Mouse (Mus musculus) embryo, embryonic 10.5 days (tissue): ENCODE results near the gene Zfp451.
"Not testable (repeated sequence)": the region's sequence is repeated elsewhere in the genome, so short reads cannot be mapped to it uniquely, and the experiment has no call there.

Experiments used
- DNase-seq: peaks from one replicate; pipeline ENCODE4 v3.0.0-alpha.2; 2015; ENCODE audit warnings: low spot score

Gene Zfp451

GRCm38 (mm10) chr1:33813868-33814794 is at the start of gene Zfp451:
Gene Zfp451, minus strand, starts transcription at chr1:33814595.
- DNase-seq = peak; percentile 95

- DNase-seq = no peak
These were observed 32.4 kb upstream of the Zfp451 start for GRCm38 (mm10) chr1:33846807-33847206.

GRCm38 (mm10) chr1:33843823-33844222 is 29.4 kb upstream of the Zfp451 start:
- no peak for DNase-seq

- DNase-seq = not testable (repeated sequence)
These were observed 24.6 kb upstream of the Zfp451 start for GRCm38 (mm10) chr1:33838952-33839351.

- no peak for DNase-seq
These were observed 16.2 kb upstream of the Zfp451 start for GRCm38 (mm10) chr1:33830586-33830985.

- no peak for DNase-seq
These were observed 3.5 kb upstream of the Zfp451 start for GRCm38 (mm10) chr1:33817931-33818330.

GRCm38 (mm10) chr1:33813495-33813867 is 914 bp downstream of the Zfp451 start:
- no peak for DNase-seq

GRCm38 (mm10) chr1:33803323-33803722 is 11.1 kb downstream of the Zfp451 start:
- DNase-seq = no peak

- no peak for DNase-seq
These were observed 14.8 kb downstream of the Zfp451 start for GRCm38 (mm10) chr1:33799620-33800019.

- DNase-seq = no peak
These were observed 25.9 kb downstream of the Zfp451 start for GRCm38 (mm10) chr1:33788493-33788892.

GRCm38 (mm10) chr1:33788072-33788471 is 26.3 kb downstream of the Zfp451 start:
- DNase-seq = no peak

- DNase-seq = no peak
These were observed 29.8 kb downstream of the Zfp451 start for GRCm38 (mm10) chr1:33784561-33784960.

- no peak for DNase-seq
These were observed 38.2 kb downstream of the Zfp451 start for GRCm38 (mm10) chr1:33776175-33776611.

- no peak for DNase-seq
These were observed 42.3 kb downstream of the Zfp451 start for GRCm38 (mm10) chr1:33772106-33772505.

GRCm38 (mm10) chr1:33771621-33772020 is 42.8 kb downstream of the Zfp451 start:
- no peak for DNase-seq

GRCm38 (mm10) chr1:33768827-33769226 is 45.6 kb downstream of the Zfp451 start:
- DNase-seq = no peak

- no peak for DNase-seq
These were observed 46.2 kb downstream of the Zfp451 start for GRCm38 (mm10) chr1:33768091-33768787.

GRCm38 (mm10) chr1:33766520-33767508 is 47.6 kb downstream of the Zfp451 start:
- no peak for DNase-seq

GRCm38 (mm10) chr1:33765468-33766080 is 48.8 kb downstream of the Zfp451 start:
- no peak for DNase-seq

GRCm38 (mm10) chr1:33763826-33764225 is 50.6 kb downstream of the Zfp451 start:
- DNase-seq = peak; percentile 51

- peak; percentile 10 for DNase-seq
These were observed 55.9 kb downstream of the Zfp451 start for GRCm38 (mm10) chr1:33758488-33758887.
